Mouse (Mus musculus) embryonic facial prominence, embryonic 14.5 days (tissue): Measurements from ENCODE around the gene Gpnmb. TPM values are rescaled to one million over a fixed set of nuclear protein-coding genes. Genes with fewer than 3 reads are reported as not detected.

ENCODE experiments used
- ATAC-seq: fragments of 200-750 bp; cut with Nextera tagmentation; 2 replicates; pipeline ENCODE4 v1.8.0; 2017; ENCODE audit warnings: low read depth, moderate number of reproducible peaks, moderate TSS enrichment
- DNase-seq: peaks from one replicate; pipeline ENCODE4 v3.0.0-alpha.2; 2015; ENCODE audit warnings: low spot score
- H3K27ac ChIP-seq: fragments of 300-500 bp; sonication (generic); replicated peaks from 2 replicates; pipeline ENCODE4 v1.5.1; 2014; ENCODE audit warnings: low read depth, mild to moderate bottlenecking, low read length, moderate library complexity
- H3K27me3 ChIP-seq: fragments of 300-500 bp; sonication (generic); replicated peaks from 2 replicates; pipeline ENCODE4 v1.6.1; 2014; ENCODE audit warnings: low read length; ENCODE audit not compliant: control insufficient read depth, insufficient read depth
- H3K36me3 ChIP-seq: fragments of 300-500 bp; sonication (generic); 2 replicates; pipeline ENCODE4 v1.6.1; 2014; ENCODE audit warnings: low read length, mixed read lengths; ENCODE audit not compliant: control insufficient read depth, insufficient read depth
- H3K4me1 ChIP-seq: fragments of 300-500 bp; sonication (generic); 2 replicates; pipeline ENCODE4 v1.6.1; 2014; ENCODE audit warnings: antibody characterized with exemption, low read length; ENCODE audit not compliant: control insufficient read depth, insufficient read depth
- H3K4me2 ChIP-seq: fragments of 300-500 bp; sonication (generic); 2 replicates; pipeline ENCODE4 v1.6.1; 2014; ENCODE audit warnings: low read depth, mild to moderate bottlenecking, low read length, moderate library complexity, mixed read lengths
- H3K4me3 ChIP-seq: fragments of 300-500 bp; sonication (generic); 2 replicates; pipeline ENCODE4 v1.5.1; 2014; ENCODE audit warnings: low read depth, mild to moderate bottlenecking, low read length
- H3K9ac ChIP-seq: fragments of 300-500 bp; sonication (generic); 2 replicates; pipeline ENCODE4 v1.6.1; 2014; ENCODE audit warnings: low read depth, mild to moderate bottlenecking, low read length, moderate library complexity, mixed read lengths
- H3K9me3 ChIP-seq: fragments of 300-500 bp; sonication (generic); 2 replicates; pipeline ENCODE4 v1.6.1; 2016; ENCODE audit warnings: low read length; ENCODE audit not compliant: control insufficient read depth
- WGBS: fragments of 180-500 bp; shearing (Covaris S2); extraction: QIAGEN DNeasy Blood & Tissue Kit; methylation state at CpG from one replicate; pipeline ENCODE4 v1.1.7; 2014; 5-methylcytosine and 5-hydroxymethylcytosine counted together
- polyA plus RNA-seq: library from polyadenylated mRNA; unstranded; fragments of >200 nt; fragmentation: Nextera tagmentation; extraction: Ambion mirVana; gene quantifications from 2 replicates; pipeline ENCODE4 v1.2.1, GENCODE M21; 2014

Gene Gpnmb
- polyA plus RNA-seq, 1 experiment from 2014 or later = 1.6 TPM

DNA sequence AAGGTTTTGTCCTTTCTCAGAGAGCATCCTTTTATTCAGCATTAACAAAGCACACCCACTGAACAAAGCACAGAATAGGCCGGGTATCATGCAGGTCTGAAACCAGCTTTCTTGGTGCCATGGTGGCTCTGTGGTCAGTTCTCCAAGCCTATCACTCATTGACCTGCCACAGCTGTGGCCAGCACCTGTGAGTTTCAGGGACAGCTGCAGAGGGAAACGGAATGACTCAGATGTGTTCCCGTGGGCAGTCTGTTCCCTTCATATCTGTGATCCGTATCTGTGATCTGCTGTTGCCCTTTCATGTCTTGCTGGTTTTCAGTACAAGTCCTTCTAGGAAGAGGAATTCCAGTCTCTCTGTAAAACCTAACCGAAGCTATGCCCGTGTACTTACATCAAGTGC lies 10.2 kb downstream of the Gpnmb start:
- Histone ChIP-seq H3K36me3 (no peaks in the 10 kb centered on the region), H3K4me3 (no peak overlapping the region), H3K9me3 (no peaks in the 10 kb centered on the region), H3K4me1 (no peaks in the 10 kb centered on the region), H3K4me2 (no peak overlapping the region), H3K27me3 (no peaks in the 10 kb centered on the region), H3K9ac (no peak overlapping the region), H3K27ac (no peak overlapping the region)
- no peak for ATAC-seq
- DNase-seq = no peak
- WGBS = 69% methylated on average over 6 of the region's 6 CpGs

DNA sequence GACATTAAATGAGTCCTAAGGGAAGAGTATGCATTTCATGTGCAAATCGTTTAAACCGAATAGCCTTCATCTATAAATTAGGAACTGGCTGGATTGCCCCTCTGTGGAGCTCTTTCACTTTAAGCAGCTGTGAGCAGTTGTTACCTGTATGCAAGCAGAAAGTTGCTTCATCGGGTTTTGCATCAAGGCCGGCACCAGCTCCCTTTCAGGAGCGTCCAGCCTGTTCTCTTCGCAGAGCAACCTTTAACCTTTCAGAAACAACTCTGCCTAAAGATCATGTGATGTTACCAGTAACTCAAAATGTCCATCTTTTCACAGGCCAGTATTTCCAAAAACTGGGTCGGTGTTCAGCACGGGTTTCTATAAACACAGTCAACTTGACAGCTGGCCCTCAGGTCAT lies 10.6 kb downstream of the Gpnmb start:
- 69% methylated on average over 8 of the region's 8 CpGs for WGBS
- Histone ChIP-seq H3K36me3 (no peaks in the 10 kb centered on the region), H3K4me2 (no peak overlapping the region), H3K27me3 (no peaks in the 10 kb centered on the region), H3K4me3 (no peak overlapping the region), H3K27ac (no peak overlapping the region), H3K9me3 (no peaks in the 10 kb centered on the region), H3K9ac (no peak overlapping the region), H3K4me1 (no peaks in the 10 kb centered on the region)
- ATAC-seq (no peak), DNase-seq (no peak)

GRCm38 (mm10) chr6:49047848-49048247 lies 11.5 kb downstream of the Gpnmb start:
- H3K9ac ChIP-seq = no peak overlapping the region
- no peak overlapping the region for H3K4me3 ChIP-seq
- H3K27ac ChIP-seq = no peak overlapping the region
- H3K36me3 ChIP-seq = no peaks in the 10 kb centered on the region
- no peak for DNase-seq
- H3K4me1 ChIP-seq = no peaks in the 10 kb centered on the region
- WGBS = 78% methylated on average over 10 of the region's 10 CpGs
- H3K9me3 ChIP-seq = no peaks in the 10 kb centered on the region
- H3K4me2 ChIP-seq = no peak overlapping the region
- ATAC-seq = no peak
- no peaks in the 10 kb centered on the region for H3K27me3 ChIP-seq

DNA sequence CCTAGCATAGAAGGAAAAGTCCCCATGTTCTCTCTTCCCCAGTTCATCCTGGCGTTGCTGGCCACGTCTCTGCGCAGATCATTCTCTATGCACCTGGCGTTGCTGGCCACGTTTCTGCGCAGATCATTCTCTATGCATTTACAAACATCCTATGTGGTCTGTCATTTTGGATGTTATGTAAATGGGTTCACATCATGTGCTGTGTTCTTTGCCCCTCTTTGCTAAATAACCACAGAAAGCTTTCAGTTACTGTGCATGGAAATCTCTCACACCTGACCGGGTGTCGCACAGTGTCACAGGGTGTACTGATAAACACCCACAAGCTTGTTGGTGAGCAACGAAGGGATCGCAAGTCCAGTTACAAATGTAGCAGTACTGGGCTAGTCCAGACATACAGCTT lies 12.0 kb downstream of the Gpnmb start:
- WGBS = 87% methylated on average over 10 of the region's 10 CpGs
- Histone ChIP-seq H3K4me2 (no peak overlapping the region), H3K4me3 (no peak overlapping the region), H3K4me1 (no peaks in the 10 kb centered on the region), H3K9me3 (no peaks in the 10 kb centered on the region), H3K36me3 (no peaks in the 10 kb centered on the region), H3K27me3 (no peaks in the 10 kb centered on the region), H3K9ac (no peak overlapping the region), H3K27ac (no peak overlapping the region)
- DNase-seq (no peak), ATAC-seq (no peak)

DNA sequence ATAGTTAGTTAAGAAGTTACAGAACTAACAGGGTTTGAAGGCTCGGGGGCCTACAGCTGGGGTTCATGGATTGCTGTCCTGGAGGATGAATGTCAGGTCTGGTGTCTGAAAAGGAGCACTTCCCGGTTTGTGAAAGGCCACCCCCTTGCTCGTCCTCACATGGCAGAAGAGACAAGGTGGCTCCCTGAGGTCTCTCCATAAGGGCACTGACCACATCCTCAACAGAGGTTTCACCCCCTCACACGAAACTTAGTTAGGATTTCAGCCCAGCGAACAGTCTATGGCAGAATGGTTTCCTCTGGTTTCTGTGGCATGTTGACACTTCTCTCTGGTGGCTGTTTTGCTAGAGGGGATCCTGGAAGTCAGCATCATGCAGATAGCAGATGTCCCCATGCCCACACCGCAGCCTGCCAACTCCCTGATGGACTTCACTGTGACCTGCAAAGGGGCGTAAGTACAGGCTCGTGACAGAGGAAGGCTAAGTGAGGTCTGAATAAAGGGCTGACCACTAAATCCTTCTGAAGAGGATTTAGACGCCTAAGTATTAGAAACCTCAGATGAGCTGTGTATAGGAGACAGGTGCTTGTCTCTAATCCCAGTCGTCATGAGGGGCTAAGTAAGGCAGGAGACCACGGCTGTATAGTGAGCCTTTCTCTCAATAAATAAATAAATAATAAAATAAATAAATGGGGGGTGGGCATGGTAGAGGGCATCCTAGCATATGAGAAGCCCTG lies 14.5 kb downstream of the Gpnmb start:
- no peak for DNase-seq
- Histone ChIP-seq H3K9me3 (no peaks in the 10 kb centered on the region), H3K27ac (no peak overlapping the region), H3K9ac (no peak overlapping the region), H3K4me3 (no peak overlapping the region), H3K4me2 (no peak overlapping the region), H3K4me1 (no peaks in the 10 kb centered on the region), H3K36me3 (no peaks in the 10 kb centered on the region), H3K27me3 (no peaks in the 10 kb centered on the region)
- WGBS = 61% methylated on average over 11 of the region's 11 CpGs
- ATAC-seq = no peak

GRCm38 (mm10) chr6:49052191-49052590 lies 15.8 kb downstream of the Gpnmb start:
- Histone ChIP-seq H3K4me3 (no peak overlapping the region), H3K36me3 (no peaks in the 10 kb centered on the region), H3K4me2 (no peak overlapping the region), H3K9me3 (no peaks in the 10 kb centered on the region), H3K27ac (no peak overlapping the region), H3K4me1 (no peaks in the 10 kb centered on the region), H3K27me3 (no peaks in the 10 kb centered on the region), H3K9ac (no peak overlapping the region)
- no peak for ATAC-seq
- DNase-seq = no peak
- WGBS = 64% methylated on average over 5 of the region's 5 CpGs

DNA sequence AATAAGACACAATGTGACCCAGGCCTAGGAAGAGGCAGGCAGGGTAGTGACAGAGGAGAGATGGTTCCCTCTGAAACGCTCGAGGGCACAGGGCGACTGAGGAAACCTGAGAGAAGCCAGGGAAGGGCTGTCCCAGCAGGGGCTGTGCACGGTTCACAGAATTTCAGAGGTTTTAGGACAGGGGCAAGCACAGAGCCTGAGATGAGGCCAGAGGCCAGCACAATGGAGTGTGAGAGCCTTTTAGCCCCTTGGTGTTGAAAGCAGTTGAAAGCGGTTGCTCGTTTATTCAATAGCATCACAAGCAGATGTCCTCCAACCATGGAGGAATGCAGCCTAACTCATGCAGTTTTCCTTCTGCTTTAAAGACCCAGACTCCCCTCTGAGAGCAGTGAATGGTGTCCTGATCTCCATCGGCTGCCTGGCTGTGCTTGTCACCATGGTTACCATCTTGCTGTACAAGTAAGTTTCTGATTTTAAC lies 18.9 kb downstream of the Gpnmb start:
- Histone ChIP-seq H3K4me2 (no peak overlapping the region), H3K9me3 (no peaks in the 10 kb centered on the region), H3K9ac (no peak overlapping the region), H3K36me3 (no peaks in the 10 kb centered on the region), H3K4me1 (no peaks in the 10 kb centered on the region), H3K4me3 (no peak overlapping the region), H3K27me3 (no peaks in the 10 kb centered on the region), H3K27ac (no peak overlapping the region)
- WGBS = 7% methylated on average over 7 of the region's 7 CpGs
- ATAC-seq (no peak), DNase-seq (peak; percentile 29)

DNA sequence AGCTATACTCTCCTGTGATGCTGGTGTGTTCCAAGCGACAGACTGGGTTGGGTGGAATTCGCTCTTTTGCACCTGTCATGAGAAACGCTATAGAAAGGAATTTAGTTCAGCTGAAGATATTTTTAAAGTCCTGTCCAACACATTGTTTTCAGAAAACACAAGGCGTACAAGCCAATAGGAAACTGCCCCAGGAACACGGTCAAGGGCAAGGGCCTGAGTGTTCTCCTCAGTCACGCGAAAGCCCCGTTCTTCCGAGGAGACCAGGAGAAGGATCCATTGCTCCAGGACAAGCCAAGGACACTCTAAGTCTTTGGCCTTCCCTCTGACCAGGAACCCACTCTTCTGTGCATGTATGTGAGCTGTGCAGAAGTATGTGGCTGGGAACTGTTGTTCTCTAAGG lies 19.7 kb downstream of the Gpnmb start:
- Histone ChIP-seq H3K27me3 (no peaks in the 10 kb centered on the region), H3K27ac (no peak overlapping the region), H3K9me3 (no peaks in the 10 kb centered on the region), H3K9ac (no peak overlapping the region), H3K36me3 (no peaks in the 10 kb centered on the region), H3K4me1 (no peaks in the 10 kb centered on the region), H3K4me2 (no peak overlapping the region), H3K4me3 (no peak overlapping the region)
- no peak for DNase-seq
- WGBS = 73% methylated on average over 9 of the region's 9 CpGs
- no peak for ATAC-seq
